Mouse (Mus musculus) midbrain, embryonic 16.5 days (tissue): ENCODE data around the gene Spata16. TPM values are rescaled to one million over a fixed set of nuclear protein-coding genes. Genes with fewer than 3 reads are reported as not detected.
A peak's percentile ranks its signal among the peaks of the same experiment; 100 is the strongest.

Source experiments
- ATAC-seq: fragments of 200-750 bp; cut with Nextera tagmentation; 2 replicates; pipeline ENCODE4 v1.8.0; 2017; ENCODE audit warnings: moderate TSS enrichment
- H3K27ac ChIP-seq: fragments of 300-500 bp; sonication (generic); 2 replicates; pipeline ENCODE4 v1.5.1; 2014; ENCODE audit warnings: mild to moderate bottlenecking, low read length, mixed read lengths
- H3K27me3 ChIP-seq: fragments of 300-500 bp; sonication (generic); 2 replicates; pipeline ENCODE4 v1.6.1; 2014; ENCODE audit warnings: low read depth, low read length, mixed read lengths; ENCODE audit not compliant: control insufficient read depth, insufficient read depth
- H3K36me3 ChIP-seq: fragments of 300-500 bp; sonication (generic); 2 replicates; pipeline ENCODE4 v1.6.1; 2014; ENCODE audit warnings: mild to moderate bottlenecking, low read length, moderate library complexity, mixed read lengths; ENCODE audit not compliant: control insufficient read depth, insufficient read depth
- H3K4me1 ChIP-seq: fragments of 300-500 bp; sonication (generic); 2 replicates; pipeline ENCODE4 v1.6.1; 2014; ENCODE audit warnings: mild to moderate bottlenecking, low read length, mixed read lengths; ENCODE audit not compliant: control insufficient read depth, insufficient read depth
- H3K4me2 ChIP-seq: fragments of 300-500 bp; sonication (generic); 2 replicates; pipeline ENCODE4 v1.6.1; 2014; ENCODE audit warnings: mild to moderate bottlenecking, low read length, mixed read lengths
- H3K4me3 ChIP-seq: fragments of 300-500 bp; sonication (generic); 2 replicates; pipeline ENCODE4 v1.5.1; 2014; ENCODE audit warnings: low read depth, mild to moderate bottlenecking, low read length, moderate library complexity, mixed read lengths
- H3K9ac ChIP-seq: fragments of 300-500 bp; sonication (generic); 2 replicates; pipeline ENCODE4 v1.6.1; 2014; ENCODE audit warnings: low read depth, low read length, mixed read lengths
- H3K9me3 ChIP-seq: fragments of 300-500 bp; sonication (generic); replicated peaks from 2 replicates; pipeline ENCODE4 v1.6.1; 2014; ENCODE audit warnings: mild to moderate bottlenecking, low read length, mixed read lengths; ENCODE audit not compliant: control insufficient read depth, poor library complexity, severe bottlenecking
- WGBS: fragments of 180-500 bp; shearing (Covaris S2); extraction: QIAGEN DNeasy Blood & Tissue Kit; methylation state at CpG from one replicate; pipeline ENCODE4 v1.1.7; 2014; 5-methylcytosine and 5-hydroxymethylcytosine counted together
- polyA plus RNA-seq: library from polyadenylated mRNA; unstranded; fragments of >200 nt; fragmentation: Nextera tagmentation; extraction: Ambion mirVana; gene quantifications from 2 replicates; pipeline ENCODE4 v1.2.1, GENCODE M21; 2015

The Spata16 gene
- polyA plus RNA-seq, 1 experiment from 2014 or later: not detected

DNA sequence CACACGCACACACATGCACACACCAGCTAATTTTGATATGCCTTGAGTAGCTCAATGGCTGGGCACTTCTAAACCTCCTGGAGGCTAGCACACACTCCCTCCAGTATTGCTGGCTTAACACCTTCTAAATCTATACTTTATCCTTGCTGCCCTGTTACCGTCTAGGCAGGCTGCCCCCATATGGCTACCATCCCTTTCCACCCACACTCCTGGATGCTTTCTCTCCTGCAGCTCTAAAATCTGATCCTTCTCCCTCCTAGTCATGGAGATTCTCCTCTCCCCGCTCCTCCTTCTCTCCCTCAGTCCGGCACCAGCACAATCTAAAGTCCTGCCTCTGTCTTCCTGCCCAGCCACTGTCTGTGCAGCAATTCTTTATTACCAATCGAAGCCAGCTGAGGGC, 286.0 kb downstream of the Spata16 start:
- H3K36me3 ChIP-seq: no peaks in the 10 kb centered on the region
- 89% methylated on average over 5 of the region's 5 CpGs for WGBS
- no peaks in the 10 kb centered on the region for H3K27me3 ChIP-seq
- no peak overlapping the region for H3K4me3 ChIP-seq
- H3K4me1 ChIP-seq: peaks cover 2% of the 10 kb centered on the region; the same call in 1 of the 2 replicates
- no peak overlapping the region for H3K27ac ChIP-seq
- H3K9me3 ChIP-seq: peaks cover 2% of the 10 kb centered on the region; the same call in 1 of the 2 replicates
- no peak for ATAC-seq
- H3K4me2 ChIP-seq: no peak overlapping the region
- H3K9ac ChIP-seq: no peak overlapping the region

DNA sequence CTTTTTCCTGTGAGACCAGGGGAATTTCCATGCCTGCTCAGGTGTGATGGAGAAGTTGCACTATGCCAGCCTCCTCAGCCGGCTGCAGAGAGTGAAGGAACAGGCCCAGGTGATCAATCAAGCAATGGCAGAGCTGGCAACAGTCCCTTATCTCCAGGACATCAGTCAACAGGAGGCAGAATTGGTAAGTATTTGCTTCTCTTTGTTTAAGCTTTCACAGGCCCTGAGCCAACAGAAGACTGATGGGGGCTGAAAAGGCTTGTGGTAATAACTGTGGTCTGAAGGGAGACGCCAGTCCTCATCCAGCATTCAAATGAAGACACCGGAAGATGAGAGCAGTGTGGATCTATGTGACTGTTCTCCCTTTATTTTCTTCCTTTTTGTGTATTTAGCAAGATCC, 286.8 kb downstream of the Spata16 start:
- H3K4me2 ChIP-seq: no peak overlapping the region
- no peak overlapping the region for H3K9ac ChIP-seq
- WGBS: 58% methylated on average over 3 of the region's 3 CpGs
- no peak for ATAC-seq
- no peak overlapping the region for H3K4me3 ChIP-seq
- H3K9me3 ChIP-seq: peaks cover 2% of the 10 kb centered on the region; the same call in 1 of the 2 replicates
- H3K36me3 ChIP-seq: no peaks in the 10 kb centered on the region
- H3K27me3 ChIP-seq: no peaks in the 10 kb centered on the region
- no peak overlapping the region for H3K27ac ChIP-seq
- H3K4me1 ChIP-seq: peaks cover 2% of the 10 kb centered on the region; the same call in 1 of the 2 replicates

GRCm38 (mm10) chr3:26933079-26933478, 295.7 kb downstream of the Spata16 start:
- H3K4me1 ChIP-seq: no peaks in the 10 kb centered on the region
- H3K4me3 ChIP-seq: no peak overlapping the region
- H3K27ac ChIP-seq: no peak overlapping the region
- ATAC-seq: no peak
- no peaks in the 10 kb centered on the region for H3K9me3 ChIP-seq
- WGBS: 93% methylated on average over 3 of the region's 3 CpGs
- no peaks in the 10 kb centered on the region for H3K36me3 ChIP-seq
- H3K27me3 ChIP-seq: no peaks in the 10 kb centered on the region
- no peak overlapping the region for H3K9ac ChIP-seq
- no peak overlapping the region for H3K4me2 ChIP-seq

DNA sequence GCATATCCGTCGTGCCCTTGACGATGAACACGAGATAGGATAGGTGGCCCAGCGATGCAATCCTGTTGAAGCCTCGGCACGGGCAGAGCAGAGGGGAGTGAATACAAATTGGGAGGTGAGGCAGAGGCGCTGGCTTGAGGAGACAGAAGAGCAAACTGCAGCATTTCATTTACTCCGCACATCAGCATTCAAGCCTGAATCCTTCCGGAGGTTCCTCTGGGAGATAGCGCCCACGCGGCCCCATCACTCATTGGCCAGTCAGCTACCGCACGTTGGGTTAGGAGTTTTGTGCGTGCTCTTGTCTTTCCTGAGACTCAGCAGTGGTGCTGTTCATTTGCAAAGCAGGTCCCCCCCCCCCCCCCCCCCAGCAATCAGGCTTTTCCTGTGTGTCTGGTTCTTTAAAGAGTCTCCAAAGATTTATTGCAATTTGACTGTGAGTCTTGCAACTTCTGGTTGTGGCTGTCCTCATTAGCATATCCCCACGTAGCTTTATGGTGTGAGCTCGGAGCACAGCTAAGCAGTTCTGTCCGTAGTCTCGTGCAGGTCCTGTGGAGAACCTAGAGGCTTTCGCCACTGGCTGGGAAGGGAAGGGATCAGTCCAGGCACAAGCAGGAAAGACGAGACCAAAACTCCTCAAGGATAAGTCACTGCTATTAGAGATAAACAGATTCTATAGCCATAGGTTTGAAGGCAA, 299.6 kb downstream of the Spata16 start:
- WGBS: 67% methylated on average over 22 of the region's 22 CpGs
- no peak for ATAC-seq

DNA sequence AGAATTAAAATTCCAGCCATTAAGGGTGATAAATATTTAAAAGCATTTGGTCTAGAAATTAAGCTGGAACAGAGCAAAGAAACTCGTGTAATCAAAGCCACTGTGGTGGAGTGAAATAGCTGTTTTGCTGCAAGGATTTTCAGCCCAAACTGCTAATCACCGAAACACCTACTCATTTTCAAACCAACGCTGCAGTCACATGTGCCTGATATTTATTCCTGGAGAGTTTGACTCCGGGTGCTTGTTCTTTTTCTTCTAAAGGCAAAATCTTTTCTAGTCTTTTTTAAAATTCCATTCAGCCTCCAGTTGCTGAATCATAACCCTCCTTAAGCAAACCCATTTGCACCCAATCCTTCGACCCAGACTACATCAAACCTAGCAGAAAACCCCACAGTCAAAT, 329.4 kb downstream of the Spata16 start:
- Histone ChIP-seq H3K27ac (no peak overlapping the region), H3K36me3 (no peaks in the 10 kb centered on the region), H3K9ac (no peak overlapping the region), H3K9me3 (no peaks in the 10 kb centered on the region), H3K4me3 (no peak overlapping the region), H3K27me3 (no peaks in the 10 kb centered on the region), H3K4me1 (peaks cover 2% of the 10 kb centered on the region; the same call in 1 of the 2 replicates), H3K4me2 (no peak overlapping the region)
- 61% methylated on average over 5 of the region's 5 CpGs for WGBS
- ATAC-seq: no peak

More for the DNA sequence above, 299.6 kb downstream of the Spata16 start:
- no peaks in the 10 kb centered on the region for H3K36me3 ChIP-seq
- no peaks in the 10 kb centered on the region for H3K27me3 ChIP-seq
- H3K4me3 ChIP-seq: no peak overlapping the region
- H3K27ac ChIP-seq: no peak overlapping the region
- H3K4me2 ChIP-seq: peak overlapping the region; percentile 30; the same call in 1 of the 2 replicates
- no peaks in the 10 kb centered on the region for H3K9me3 ChIP-seq
- no peaks in the 10 kb centered on the region for H3K4me1 ChIP-seq
- H3K9ac ChIP-seq: no peak overlapping the region

DNA sequence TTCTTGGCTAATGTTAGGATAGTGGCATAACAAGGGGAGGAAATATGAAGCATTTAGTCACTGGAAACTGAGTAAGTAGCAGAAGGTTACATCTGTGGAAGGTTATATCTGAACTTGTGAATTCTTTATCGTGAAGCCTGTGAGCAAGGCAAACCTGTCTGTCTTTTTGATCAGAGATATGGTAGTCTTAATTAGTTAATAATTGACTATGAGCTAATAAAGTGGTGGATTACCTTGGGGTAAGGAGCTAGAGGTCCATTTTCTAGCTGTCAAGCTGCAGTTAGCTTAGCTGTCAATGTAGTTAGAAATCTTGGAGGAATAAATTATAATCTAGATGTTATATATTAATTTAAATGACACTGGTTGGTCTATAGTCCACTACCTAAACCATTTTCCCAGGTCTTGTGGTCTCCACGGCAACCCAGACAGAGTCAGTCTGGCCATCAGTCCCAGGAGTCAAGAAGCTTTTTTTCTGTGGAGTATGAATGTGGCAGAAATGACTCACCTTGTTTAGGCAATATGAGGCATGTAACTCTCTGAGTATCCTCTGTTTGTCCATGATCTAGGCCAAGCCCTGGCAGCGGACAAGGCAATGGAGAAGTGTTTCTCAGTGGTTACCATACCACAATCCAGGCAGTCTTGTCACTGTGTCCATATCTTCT, 331.6 kb downstream of the Spata16 start:
- H3K4me1 ChIP-seq: peaks cover 2% of the 10 kb centered on the region; the same call in 1 of the 2 replicates
- no peak overlapping the region for H3K9ac ChIP-seq
- H3K36me3 ChIP-seq: no peaks in the 10 kb centered on the region
- H3K27ac ChIP-seq: no peak overlapping the region
- ATAC-seq: no peak
- H3K9me3 ChIP-seq: no peaks in the 10 kb centered on the region
- no peaks in the 10 kb centered on the region for H3K27me3 ChIP-seq
- WGBS: 92% methylated on average over 3 of the region's 3 CpGs
- no peak overlapping the region for H3K4me3 ChIP-seq
- H3K4me2 ChIP-seq: no peak overlapping the region

DNA sequence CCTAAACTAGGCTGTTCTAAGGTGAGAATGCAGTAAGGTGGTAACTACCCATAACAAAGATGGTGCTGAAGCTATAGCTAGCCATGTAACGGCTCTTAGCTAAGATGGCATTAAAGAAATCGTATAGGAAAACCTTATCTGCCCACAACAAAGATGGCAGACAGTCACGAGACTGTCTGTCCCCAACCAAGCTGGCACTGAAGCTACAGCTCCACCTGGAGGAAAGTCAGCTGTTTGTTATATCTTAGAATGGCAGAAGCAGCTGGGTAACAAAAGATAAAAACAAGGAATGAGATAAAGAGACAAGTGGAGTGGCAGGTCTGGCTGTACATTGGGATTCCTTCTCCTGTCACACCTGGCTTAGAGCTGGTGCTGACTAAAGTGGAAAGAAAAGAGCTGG, 333.1 kb downstream of the Spata16 start:
- ATAC-seq: no peak
- Histone ChIP-seq H3K27ac (no peak overlapping the region), H3K27me3 (no peaks in the 10 kb centered on the region), H3K9me3 (no peaks in the 10 kb centered on the region), H3K4me1 (peaks cover 2% of the 10 kb centered on the region; the same call in 1 of the 2 replicates), H3K9ac (no peak overlapping the region), H3K4me3 (no peak overlapping the region), H3K4me2 (no peak overlapping the region), H3K36me3 (no peaks in the 10 kb centered on the region)
- WGBS: 88% methylated on average over 3 of the region's 3 CpGs

DNA sequence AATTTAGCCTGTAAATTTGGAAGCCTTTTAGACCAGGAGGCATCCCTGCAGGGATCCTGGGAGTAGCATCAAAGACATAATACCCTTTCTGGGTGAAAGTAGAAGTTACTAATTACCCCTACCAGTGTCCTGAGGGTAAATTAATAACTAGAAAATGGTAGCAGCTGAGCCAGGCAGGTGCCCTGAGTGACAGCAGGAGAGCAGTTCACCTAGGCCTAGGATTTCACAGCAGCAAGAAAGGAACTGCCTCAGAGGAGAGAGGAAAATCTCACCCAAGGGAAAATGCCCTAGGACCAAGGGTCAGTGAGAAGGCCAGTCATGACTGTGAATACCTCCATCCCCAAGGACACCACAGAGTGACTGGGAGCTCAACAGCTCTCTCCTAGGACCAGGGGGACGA, 333.9 kb downstream of the Spata16 start:
- Histone ChIP-seq H3K36me3 (no peaks in the 10 kb centered on the region), H3K9ac (no peak overlapping the region), H3K27me3 (no peaks in the 10 kb centered on the region), H3K27ac (no peak overlapping the region), H3K9me3 (no peaks in the 10 kb centered on the region), H3K4me3 (no peak overlapping the region), H3K4me1 (peaks cover 2% of the 10 kb centered on the region; the same call in 1 of the 2 replicates), H3K4me2 (no peak overlapping the region)
- ATAC-seq: no peak
- WGBS: 33% methylated on average over 1 of the region's 1 CpGs

DNA sequence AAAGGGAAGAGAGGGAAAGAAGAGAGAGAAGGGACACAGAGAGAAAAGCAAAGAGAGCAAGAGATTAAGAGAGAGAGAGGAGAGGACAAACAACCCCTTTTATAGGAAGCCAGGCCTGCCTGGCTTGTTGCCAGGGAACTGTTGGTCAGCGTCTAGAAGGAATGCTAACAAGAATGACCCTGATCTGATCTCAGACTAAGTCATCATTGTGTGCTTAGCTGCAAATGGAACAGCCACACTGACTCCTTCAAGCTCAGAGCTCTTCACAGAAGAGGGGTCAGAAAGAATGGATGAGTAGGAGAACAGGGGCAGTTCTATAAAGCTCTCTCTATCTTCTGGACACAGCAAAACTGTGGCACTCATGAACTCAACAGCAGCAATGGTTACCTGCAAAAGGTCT, 334.7 kb downstream of the Spata16 start:
- H3K27ac ChIP-seq: no peak overlapping the region
- H3K4me2 ChIP-seq: no peak overlapping the region
- no peaks in the 10 kb centered on the region for H3K9me3 ChIP-seq
- no peaks in the 10 kb centered on the region for H3K27me3 ChIP-seq
- no peak overlapping the region for H3K9ac ChIP-seq
- no peak overlapping the region for H3K4me3 ChIP-seq
- 0% methylated on average over 1 of the region's 1 CpGs for whole genome bisulfite sequencing
- H3K36me3 ChIP-seq: no peaks in the 10 kb centered on the region
- H3K4me1 ChIP-seq: no peaks in the 10 kb centered on the region
- ATAC-seq: no peak
